Mouse (Mus musculus) MEL (cell line): Measurements from ENCODE around the gene Ckmt1.

Experiments used
- BHLHE40 ChIP-seq: IDR thresholded peaks from 2 replicates; pipeline ENCODE4 v1.6.1; 2012; ENCODE audit warnings: low read depth, mild to moderate bottlenecking, inconsistent platforms, low read length, improper control_type of control experiment, borderline replicate concordance
- CTCF ChIP-seq, 3 experiments: IDR thresholded peaks in 2 of 3; conservative IDR thresholded peaks in 1 of 3; 2 replicates each; pipeline ENCODE4 v1.5.1; 2011 to 2012; ENCODE audit warnings: low read length in 3 of 3, low read depth in 2 of 3, mild to moderate bottlenecking in 2 of 3, improper control_type of control experiment in 1 of 3, inconsistent platforms in 1 of 3, mixed read lengths in 1 of 3, moderate library complexity in 1 of 3; ENCODE audit not compliant: control insufficient read depth in 1 of 3, insufficient read depth in 1 of 3, poor library complexity in 1 of 3, severe bottlenecking in 1 of 3
- MXI1 ChIP-seq: IDR thresholded peaks from 2 replicates; pipeline ENCODE4 v1.6.1; 2011; ENCODE audit warnings: mild to moderate bottlenecking, low read depth, low read length, improper control_type of control experiment
- POLR2A ChIP-seq, 2 experiments: IDR thresholded peaks; 2 replicates each; pipeline ENCODE4 v1.6.1; 2011 to 2012; ENCODE audit warnings: low read length in 2 of 2, mild to moderate bottlenecking in 2 of 2, control low read depth in 1 of 2, improper control_type of control experiment in 1 of 2, low read depth in 1 of 2, moderate library complexity in 1 of 2; ENCODE audit not compliant: control insufficient read depth in 1 of 2, insufficient read depth in 1 of 2, poor library complexity in 1 of 2
- ZC3H11A ChIP-seq: IDR thresholded peaks from 2 replicates; pipeline ENCODE4 v1.6.1; 2012; ENCODE audit warnings: low read depth, mild to moderate bottlenecking, inconsistent platforms, low read length, improper control_type of control experiment

- TF ChIP-seq ZC3H11A, result no peak
- no peak for TF ChIP-seq BHLHE40
- no peak for TF ChIP-seq CTCF (IDR thresholded peaks at IDR 0.05 in 2 of 3, conservative IDR thresholded peaks at IDR 0.05 in 1 of 3; ENCODE audit: control insufficient read depth in 1 of 3, insufficient read depth in 1 of 3, low read depth in 2 of 3, low read length in 3 of 3, poor library complexity in 1 of 3, severe bottlenecking in 1 of 3)
- TF ChIP-seq POLR2A (IDR thresholded peaks at IDR 0.05; ENCODE audit: control insufficient read depth in 1 of 2, insufficient read depth in 1 of 2, low read depth in 1 of 2, low read length in 2 of 2, poor library complexity in 1 of 2), result no peak
- no peak for TF ChIP-seq MXI1
These were observed 13.4 kb downstream of the Ckmt1 start for GRCm38 (mm10) chr2:121370921-121371320.
